Mouse (Mus musculus) limb, embryonic 10.5 days (tissue): ENCODE measurements around the gene Suv39h1. TPM values are rescaled to one million over a fixed set of nuclear protein-coding genes. Genes with fewer than 3 reads are reported as not detected.
"Not testable (repeated sequence)": the region's sequence is repeated elsewhere in the genome, so short reads cannot be mapped to it uniquely, and the experiment has no call there.

Source experiments
- DNase-seq: peaks from one replicate; pipeline ENCODE4 v3.0.0-alpha.2; 2017; ENCODE audit warnings: low spot score
- H3K27ac ChIP-seq: fragments of 300-500 bp; sonication (generic); 2 replicates; pipeline ENCODE4 v1.5.1; 2016; ENCODE audit warnings: mild to moderate bottlenecking
- H3K27me3 ChIP-seq: fragments of 300-500 bp; sonication (generic); 2 replicates; pipeline ENCODE4 v1.6.1; 2016; ENCODE audit warnings: low read depth, mild to moderate bottlenecking; ENCODE audit not compliant: poor library complexity, severe bottlenecking
- H3K36me3 ChIP-seq: fragments of 300-500 bp; sonication (generic); 2 replicates; pipeline ENCODE4 v1.6.1; 2016; ENCODE audit warnings: mild to moderate bottlenecking, moderate library complexity
- H3K4me1 ChIP-seq: fragments of 300-500 bp; sonication (generic); 2 replicates; pipeline ENCODE4 v1.6.1; 2016
- H3K4me3 ChIP-seq: fragments of 300-500 bp; sonication (generic); 2 replicates; pipeline ENCODE4 v1.5.1; 2016; ENCODE audit warnings: mild to moderate bottlenecking, moderate library complexity
- H3K9me3 ChIP-seq: fragments of 300-500 bp; sonication (generic); replicated peaks from 2 replicates; pipeline ENCODE4 v1.6.1; 2016; ENCODE audit warnings: mild to moderate bottlenecking
- WGBS: fragments of 180-500 bp; shearing (Covaris S2); methylation state at CpG from one replicate; pipeline ENCODE4 v1.1.7; 2016; 5-methylcytosine and 5-hydroxymethylcytosine counted together
- polyA plus RNA-seq: library from polyadenylated mRNA; unstranded; fragments of >200 nt; fragmentation: Nextera tagmentation; extraction: Ambion mirVana; gene quantifications from 2 replicates; pipeline ENCODE4 v1.2.1, GENCODE M21; 2016

The Suv39h1 gene
- polyA plus RNA-seq, 1 experiment from 2014 or later = 111 TPM

GRCm38 (mm10) chrX:8090346-8090953, 15.9 kb upstream of the Suv39h1 start, which contains the start of gene Was:
Gene Was (minus strand): TSS chrX:8090498.
- Histone ChIP-seq H3K9me3 (no peaks in the 10 kb centered on the region), H3K4me1 (no peaks in the 10 kb centered on the region), H3K27me3 (no peaks in the 10 kb centered on the region), H3K4me3 (no peak within 1 kb of the TSS), H3K27ac (no peak within 1 kb of the TSS), H3K36me3 (no peaks in the 10 kb centered on the region)
- no peak for DNase-seq
- WGBS = 91% methylated on average over 14 of the region's 14 CpGs

- no peaks in the 10 kb centered on the region for H3K36me3 ChIP-seq
- H3K4me1 ChIP-seq = no peaks in the 10 kb centered on the region
- 92% methylated on average over 3 of the region's 3 CpGs for WGBS
- no peaks in the 10 kb centered on the region for H3K9me3 ChIP-seq
- H3K27me3 ChIP-seq = no peaks in the 10 kb centered on the region
- H3K4me3 ChIP-seq = no peak overlapping the region
- DNase-seq = no peak
- no peak overlapping the region for H3K27ac ChIP-seq
These were observed 15.2 kb upstream of the Suv39h1 start for GRCm38 (mm10) chrX:8089746-8090145.

- Histone ChIP-seq H3K9me3 (no peaks in the 10 kb centered on the region), H3K27ac (no peak overlapping the region), H3K27me3 (no peaks in the 10 kb centered on the region), H3K4me1 (no peaks in the 10 kb centered on the region), H3K36me3 (no peaks in the 10 kb centered on the region), H3K4me3 (no peak overlapping the region)
- 91% methylated on average over 7 of the region's 8 CpGs for WGBS
- DNase-seq = no peak
These were observed 11.1 kb upstream of the Suv39h1 start for GRCm38 (mm10) chrX:8085611-8086010.

- H3K4me3 ChIP-seq = no peak overlapping the region
- no peaks in the 10 kb centered on the region for H3K27me3 ChIP-seq
- H3K27ac ChIP-seq = no peak overlapping the region
- WGBS = 75% methylated on average over 6 of the region's 6 CpGs
- H3K9me3 ChIP-seq = no peaks in the 10 kb centered on the region
- no peaks in the 10 kb centered on the region for H3K4me1 ChIP-seq
- H3K36me3 ChIP-seq = no peaks in the 10 kb centered on the region
- DNase-seq = no peak
These were observed 10.3 kb upstream of the Suv39h1 start for GRCm38 (mm10) chrX:8084771-8085259.

GRCm38 (mm10) chrX:8075104-8075503, 544 bp upstream of the Suv39h1 start:
- no peaks in the 10 kb centered on the region for H3K9me3 ChIP-seq
- H3K27me3 ChIP-seq = no peaks in the 10 kb centered on the region
- peak overlapping the region; percentile 76 for H3K27ac ChIP-seq
- 0 out of 2 replicates have a peak, but pooled peaks cover 5% of the 10 kb centered on the region for H3K4me1 ChIP-seq
- 45% methylated on average over 3 of the region's 3 CpGs for WGBS
- no peak for DNase-seq
- H3K36me3 ChIP-seq = peaks cover 26% of the 10 kb centered on the region
- peak overlapping the region; percentile 64 for H3K4me3 ChIP-seq

GRCm38 (mm10) chrX:8073881-8074429, 605 bp downstream of the Suv39h1 start:
- no peaks in the 10 kb centered on the region for H3K27me3 ChIP-seq
- H3K4me1 ChIP-seq = 0 out of 2 replicates have a peak, but pooled peaks cover 5% of the 10 kb centered on the region
- DNase-seq = peak; percentile 50
- H3K36me3 ChIP-seq = peaks cover 37% of the 10 kb centered on the region
- 14% methylated on average over 55 of the region's 64 CpGs for WGBS
- H3K4me3 ChIP-seq = peak overlapping the region; percentile 64
- peak overlapping the region; percentile 91 for H3K27ac ChIP-seq
- H3K9me3 ChIP-seq = no peaks in the 10 kb centered on the region

GRCm38 (mm10) chrX:8069166-8069565, 5.4 kb downstream of the Suv39h1 start:
- no peak for DNase-seq
- Histone ChIP-seq H3K4me3 (no peak overlapping the region), H3K27me3 (no peaks in the 10 kb centered on the region), H3K9me3 (no peaks in the 10 kb centered on the region), H3K27ac (no peak overlapping the region), H3K4me1 (0 out of 2 replicates have a peak, but pooled peaks cover 2% of the 10 kb centered on the region), H3K36me3 (peaks cover 84% of the 10 kb centered on the region)
- WGBS = 95% methylated on average over 1 of the region's 1 CpGs

- DNase-seq, H3K36me3 ChIP-seq, H3K27ac ChIP-seq, H3K27me3 ChIP-seq, H3K4me1 ChIP-seq, H3K9me3 ChIP-seq, H3K4me3 ChIP-seq: not testable (repeated sequence)
- 82% methylated on average over 8 of the region's 8 CpGs for WGBS
These were observed 23.3 kb downstream of the Suv39h1 start for GRCm38 (mm10) chrX:8051044-8051781.

- no peak overlapping the region for H3K4me3 ChIP-seq
These were observed 41.6 kb downstream of the Suv39h1 start for GRCm38 (mm10) chrX:8033009-8033408.

GRCm38 (mm10) chrX:8026811-8027210, 47.7 kb downstream of the Suv39h1 start:
- no peak for DNase-seq
- 68% methylated on average over 4 of the region's 4 CpGs for WGBS
- Histone ChIP-seq H3K27me3 (no peaks in the 10 kb centered on the region), H3K4me1 (no peaks in the 10 kb centered on the region), H3K27ac (no peak overlapping the region), H3K4me3 (no peak overlapping the region), H3K9me3 (0 out of 2 replicates have a peak, but pooled peaks cover 2% of the 10 kb centered on the region), H3K36me3 (no peaks in the 10 kb centered on the region)

More at GRCm38 (mm10) chrX:8033009-8033408, 41.6 kb downstream of the Suv39h1 start:
- Histone ChIP-seq H3K4me1 (no peaks in the 10 kb centered on the region), H3K27me3 (no peaks in the 10 kb centered on the region), H3K27ac (no peak overlapping the region), H3K9me3 (no peaks in the 10 kb centered on the region), H3K36me3 (no peaks in the 10 kb centered on the region)
- 61% methylated on average over 1 of the region's 1 CpGs for WGBS
- no peak for DNase-seq

GRCm38 (mm10) chrX:8024795-8025194, 49.8 kb downstream of the Suv39h1 start:
- no peaks in the 10 kb centered on the region for H3K36me3 ChIP-seq

GRCm38 (mm10) chrX:8020111-8020778, 54.3 kb downstream of the Suv39h1 start:
- H3K9me3 ChIP-seq = no peaks in the 10 kb centered on the region
- H3K36me3 ChIP-seq = no peaks in the 10 kb centered on the region
- no peaks in the 10 kb centered on the region for H3K4me1 ChIP-seq
- DNase-seq = no peak
- no peak overlapping the region for H3K4me3 ChIP-seq
- no peak overlapping the region for H3K27ac ChIP-seq
- WGBS = 90% methylated on average over 2 of the region's 2 CpGs
- H3K27me3 ChIP-seq = no peaks in the 10 kb centered on the region

More at GRCm38 (mm10) chrX:8024795-8025194, 49.8 kb downstream of the Suv39h1 start:
- Histone ChIP-seq H3K4me3 (no peak overlapping the region), H3K27me3 (no peaks in the 10 kb centered on the region), H3K27ac (no peak overlapping the region), H3K9me3 (0 out of 2 replicates have a peak, but pooled peaks cover 2% of the 10 kb centered on the region), H3K4me1 (no peaks in the 10 kb centered on the region)
- WGBS = 72% methylated on average over 2 of the region's 2 CpGs
- DNase-seq = no peak
